Mouse (Mus musculus): ENCODE measurements around the gene Yipf2.
"Not testable (repeated sequence)": the region's sequence is repeated elsewhere in the genome, so short reads cannot be mapped to it uniquely, and the experiment has no call there.

Yipf2 gene

GRCm38 (mm10) chr9:21600186-21600585, 7.6 kb upstream of the Yipf2 start:
- CTCF ChIA-PET = no interaction called here

- CTCF ChIA-PET = interaction anchor here (0.7 kb wide), 1 partner anchor 432 kb away, joined by 3 read pairs; no protein-coding TSS in a partner anchor
Observed at GRCm38 (mm10) chr9:21598198-21598597, 5.6 kb upstream of the Yipf2 start.

GRCm38 (mm10) chr9:21594838-21595237, 2.2 kb upstream of the Yipf2 start:
- CTCF ChIA-PET = no interaction called here

- CTCF ChIA-PET = not testable (repeated sequence)
Observed at GRCm38 (mm10) chr9:21594350-21594749, 1.7 kb upstream of the Yipf2 start.

- CTCF ChIA-PET = interaction anchor here (1.5 kb wide), 1 partner anchor 46 kb away, joined by 3 read pairs; the partner anchor contains the start of gene Carm1
Observed at GRCm38 (mm10) chr9:21593122-21593721, 594 bp upstream of the Yipf2 start.

- CTCF ChIA-PET = interaction anchor here (0.7 to 1.5 kb wide), 2 partner anchors 45 to 67 kb away, joined by 3 read pairs; partner anchors contain the start of gene Carm1
Observed at GRCm38 (mm10) chr9:21591831-21592702, 561 bp downstream of the Yipf2 start.

- CTCF ChIA-PET = interaction anchor here (0.7 kb wide), 1 partner anchor 66 kb away, joined by 3 read pairs; no protein-coding TSS in a partner anchor
Observed at GRCm38 (mm10) chr9:21591127-21591830, 1.3 kb downstream of the Yipf2 start.

- CTCF ChIA-PET = no interaction called here
Observed at GRCm38 (mm10) chr9:21589538-21589937, 3.1 kb downstream of the Yipf2 start.

GRCm38 (mm10) chr9:21588350-21588749, 4.3 kb downstream of the Yipf2 start:
- CTCF ChIA-PET = no interaction called here

GRCm38 (mm10) chr9:21587678-21588349, 4.8 kb downstream of the Yipf2 start:
- CTCF ChIA-PET = no interaction called here

- CTCF ChIA-PET = no interaction called here
Observed at GRCm38 (mm10) chr9:21585401-21585800, 7.2 kb downstream of the Yipf2 start.

GRCm38 (mm10) chr9:21578226-21578625, 14.4 kb downstream of the Yipf2 start:
- CTCF ChIA-PET = interaction anchor here (0.6 kb wide), 1 partner anchor 628 kb away, joined by 4 read pairs; no protein-coding TSS in a partner anchor

- CTCF ChIA-PET = no interaction called here
Observed at GRCm38 (mm10) chr9:21576286-21576685, 16.3 kb downstream of the Yipf2 start.

GRCm38 (mm10) chr9:21575253-21575652, 17.4 kb downstream of the Yipf2 start:
- CTCF ChIA-PET = no interaction called here

GRCm38 (mm10) chr9:21574012-21574801, 18.4 kb downstream of the Yipf2 start:
- CTCF ChIA-PET = no interaction called here

- CTCF ChIA-PET = no interaction called here
Observed at GRCm38 (mm10) chr9:21568657-21569255, 23.9 kb downstream of the Yipf2 start.

GRCm38 (mm10) chr9:21567051-21567450, 25.6 kb downstream of the Yipf2 start:
- CTCF ChIA-PET = no interaction called here

GRCm38 (mm10) chr9:21566538-21566937, 26.1 kb downstream of the Yipf2 start:
- CTCF ChIA-PET = no interaction called here

- CTCF ChIA-PET = interaction anchor here (0.7 kb wide), 1 partner anchor 194 kb away, joined by 17 read pairs; no protein-coding TSS in a partner anchor
Observed at GRCm38 (mm10) chr9:21565004-21565586, 27.5 kb downstream of the Yipf2 start.

GRCm38 (mm10) chr9:21564420-21564819, 28.2 kb downstream of the Yipf2 start:
- CTCF ChIA-PET = interaction anchor here (0.7 kb wide), 1 partner anchor 194 kb away, joined by 17 read pairs; no protein-coding TSS in a partner anchor
